Mouse (Mus musculus) intestine, embryonic 14.5 days (tissue): ENCODE measurements at regions not wholly inside any gene's neighbourhood (a gene's known extent, or its start where the extent isn't known, plus 50 kb on each side); places are given as distances from the start of the nearest gene placed in this dataset.

Experiments used
- ATAC-seq: fragments of 200-750 bp; cut with Nextera tagmentation; replicated peaks from 2 replicates; pipeline ENCODE4 v1.8.0; 2017; ENCODE audit warnings: low read depth, moderate number of reproducible peaks, moderate TSS enrichment, moderate library complexity; ENCODE audit not compliant: low FRiP score, low TSS enrichment
- DNase-seq: peaks from one replicate; pipeline ENCODE4 v3.0.0-alpha.2; 2018; ENCODE audit warnings: low spot score
- H3K27ac ChIP-seq: fragments of 300-500 bp; sonication (generic); 2 replicates; pipeline ENCODE4 v1.5.1; 2014; ENCODE audit warnings: low read depth, mild to moderate bottlenecking, control low read depth
- H3K27me3 ChIP-seq: fragments of 300-500 bp; sonication (generic); replicated peaks from 2 replicates; pipeline ENCODE4 v1.6.1; 2014; ENCODE audit warnings: low read length, control low read depth; ENCODE audit not compliant: control insufficient read depth, insufficient read depth
- H3K36me3 ChIP-seq: fragments of 300-500 bp; sonication (generic); 2 replicates; pipeline ENCODE4 v1.6.1; 2014; ENCODE audit warnings: low read length, control low read depth; ENCODE audit not compliant: control insufficient read depth, insufficient read depth
- H3K4me1 ChIP-seq: fragments of 300-500 bp; sonication (generic); replicated peaks from 2 replicates; pipeline ENCODE4 v1.6.1; 2014; ENCODE audit warnings: low read length, control low read depth, mixed read lengths; ENCODE audit not compliant: control insufficient read depth, insufficient read depth
- H3K4me2 ChIP-seq: fragments of 300-500 bp; sonication (generic); 2 replicates; pipeline ENCODE4 v1.6.1; 2014; ENCODE audit warnings: low read length
- H3K4me3 ChIP-seq: fragments of 300-500 bp; sonication (generic); 2 replicates; pipeline ENCODE4 v1.5.1; 2014; ENCODE audit warnings: low read depth, low read length, control low read depth, mixed read lengths
- H3K9ac ChIP-seq: fragments of 300-500 bp; sonication (generic); 2 replicates; pipeline ENCODE4 v1.6.1; 2014; ENCODE audit warnings: mild to moderate bottlenecking, low read length
- H3K9me3 ChIP-seq: fragments of 300-500 bp; sonication (generic); 2 replicates; pipeline ENCODE4 v1.6.1; 2016; ENCODE audit warnings: low read length, control low read depth; ENCODE audit not compliant: control insufficient read depth
- WGBS: fragments of 180-500 bp; shearing (Covaris S2); extraction: QIAGEN DNeasy Blood & Tissue Kit; methylation state at CpG from one replicate; pipeline ENCODE4 v1.1.7; 2014; 5-methylcytosine and 5-hydroxymethylcytosine counted together

- Histone ChIP-seq H3K36me3 (no peaks in the 10 kb centered on the region), H3K27ac (no peak overlapping the region), H3K9me3 (peaks cover 7% of the 10 kb centered on the region), H3K9ac (no peak overlapping the region), H3K27me3 (no peaks in the 10 kb centered on the region), H3K4me1 (peaks cover 4% of the 10 kb centered on the region), H3K4me3 (no peak overlapping the region), H3K4me2 (no peak overlapping the region)
- 90% methylated on average over 3 of the region's 3 CpGs for WGBS
- DNase-seq: no peak
- no peak for ATAC-seq
Measured at GRCm38 (mm10) chr2:166241310-166241709, 85.8 kb upstream of the Sulf2 start.

GRCm38 (mm10) chr2:166240056-166240455 is 84.6 kb upstream of the Sulf2 start:
- WGBS: 79% methylated on average over 4 of the region's 4 CpGs
- no peaks in the 10 kb centered on the region for H3K36me3 ChIP-seq
- no peak overlapping the region for H3K9ac ChIP-seq
- peaks cover 7% of the 10 kb centered on the region for H3K9me3 ChIP-seq
- DNase-seq (no peak), ATAC-seq (no peak)
- no peak overlapping the region for H3K4me3 ChIP-seq
- no peak overlapping the region for H3K27ac ChIP-seq
- H3K27me3 ChIP-seq: no peaks in the 10 kb centered on the region
- peaks cover 4% of the 10 kb centered on the region for H3K4me1 ChIP-seq
- H3K4me2 ChIP-seq: no peak overlapping the region

DNA sequence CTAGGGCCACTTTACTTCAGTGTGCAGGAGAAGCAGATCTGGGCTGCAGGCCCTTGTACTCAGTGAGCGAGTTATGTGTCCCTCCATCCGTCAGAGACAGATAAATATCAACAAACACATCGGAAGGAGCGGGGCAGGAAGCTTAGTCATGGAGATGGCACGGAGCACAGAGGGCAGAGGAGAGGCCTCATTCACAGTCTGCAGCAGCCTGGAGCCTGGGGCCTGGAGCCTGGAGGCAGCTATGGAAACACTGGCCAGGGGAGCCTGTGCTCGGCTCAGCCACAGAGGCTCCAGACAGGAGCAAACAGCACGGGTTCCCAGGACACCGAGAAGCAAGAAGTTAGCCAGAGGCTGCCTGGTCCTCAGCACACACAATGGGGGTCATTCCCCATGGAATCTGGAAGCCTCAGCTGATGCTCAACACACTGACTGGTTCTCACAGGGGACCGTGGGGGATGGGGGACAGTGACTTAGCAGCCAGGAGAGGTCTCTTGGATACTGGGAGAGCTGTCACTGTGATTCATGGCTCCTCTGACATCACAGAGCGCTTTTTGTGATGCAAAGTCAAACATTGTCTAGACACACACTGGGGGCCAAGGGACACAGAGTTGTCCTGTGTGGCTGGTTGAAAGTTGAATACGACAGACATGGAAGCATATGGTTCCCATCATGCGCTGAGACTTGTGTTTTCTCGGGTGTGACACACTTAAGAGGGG is 82.2 kb upstream of the Sulf2 start:
- H3K4me2 ChIP-seq: no peak overlapping the region
- peak overlapping the region; percentile 27; the same call in 1 of the 2 replicates for H3K9ac ChIP-seq
- ATAC-seq (peak; percentile 46; the same call in 1 of the 2 replicates), DNase-seq (no peak)
- peak overlapping the region; percentile 38; the same call in 1 of the 2 replicates for H3K27ac ChIP-seq
- H3K4me3 ChIP-seq: no peak overlapping the region
- no peaks in the 10 kb centered on the region for H3K27me3 ChIP-seq
- no peaks in the 10 kb centered on the region for H3K36me3 ChIP-seq
- peaks cover 7% of the 10 kb centered on the region for H3K9me3 ChIP-seq
- H3K4me1 ChIP-seq: peaks cover 6% of the 10 kb centered on the region
- 25% methylated on average over 13 of the region's 13 CpGs for WGBS

- H3K4me3 ChIP-seq: no peak overlapping the region
- no peaks in the 10 kb centered on the region for H3K27me3 ChIP-seq
- 80% methylated on average over 5 of the region's 5 CpGs for WGBS
- H3K4me2 ChIP-seq: no peak overlapping the region
- no peak overlapping the region for H3K9ac ChIP-seq
- peaks cover 7% of the 10 kb centered on the region for H3K9me3 ChIP-seq
- H3K36me3 ChIP-seq: no peaks in the 10 kb centered on the region
- no peak for ATAC-seq
- H3K4me1 ChIP-seq: peaks cover 11% of the 10 kb centered on the region
- no peak overlapping the region for H3K27ac ChIP-seq
- no peak for DNase-seq
Measured at GRCm38 (mm10) chr2:166236102-166236501, 80.6 kb upstream of the Sulf2 start.

DNA sequence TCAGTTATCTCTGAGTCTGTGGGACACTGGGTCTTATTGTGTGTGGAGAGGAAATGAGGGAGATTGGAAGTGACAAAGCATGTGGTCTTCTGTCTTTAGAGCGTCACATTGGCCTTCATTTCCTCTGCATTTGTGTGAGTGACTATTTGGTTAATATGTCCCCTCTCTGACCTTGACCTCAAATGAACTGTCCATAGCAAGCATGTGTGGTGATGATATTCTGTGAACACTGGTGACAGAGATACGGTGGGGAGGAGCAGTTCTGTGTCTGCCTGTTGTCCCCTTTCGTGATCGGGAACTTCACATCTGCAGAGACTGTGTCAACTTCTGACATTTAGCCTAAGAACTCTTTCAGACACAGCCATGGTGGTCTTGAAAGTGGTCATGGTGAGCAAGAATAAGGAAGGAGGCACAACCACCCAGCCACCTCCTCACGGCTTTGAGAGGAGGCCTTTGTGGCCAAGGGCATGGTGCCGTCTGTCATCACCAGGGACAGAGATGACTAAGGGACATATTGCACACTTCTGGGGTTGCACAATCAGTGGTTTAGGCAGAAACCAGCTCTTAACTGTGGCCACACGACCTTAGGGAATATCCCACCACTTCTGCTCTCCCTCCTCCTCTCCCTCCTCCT is 79.2 kb upstream of the Sulf2 start:
- DNase-seq: no peak
- H3K27me3 ChIP-seq: no peaks in the 10 kb centered on the region
- no peak overlapping the region for H3K4me3 ChIP-seq
- no peaks in the 10 kb centered on the region; the same call in 1 of the 2 replicates for H3K9me3 ChIP-seq
- peaks cover 11% of the 10 kb centered on the region for H3K4me1 ChIP-seq
- WGBS: 78% methylated on average over 7 of the region's 7 CpGs
- H3K36me3 ChIP-seq: no peaks in the 10 kb centered on the region
- H3K9ac ChIP-seq: no peak overlapping the region
- no peak overlapping the region for H3K27ac ChIP-seq
- no peak for ATAC-seq
- H3K4me2 ChIP-seq: no peak overlapping the region

- H3K9me3 ChIP-seq: no peaks in the 10 kb centered on the region
- H3K27ac ChIP-seq: no peak overlapping the region
- 71% methylated on average over 1 of the region's 1 CpGs for WGBS
- ATAC-seq (no peak), DNase-seq (no peak)
- no peaks in the 10 kb centered on the region for H3K36me3 ChIP-seq
- H3K9ac ChIP-seq: no peak overlapping the region
- H3K4me1 ChIP-seq: peaks cover 11% of the 10 kb centered on the region
- no peak overlapping the region for H3K4me2 ChIP-seq
- H3K4me3 ChIP-seq: no peak overlapping the region
- H3K27me3 ChIP-seq: no peaks in the 10 kb centered on the region
Measured at GRCm38 (mm10) chr2:166233246-166233645, 77.8 kb upstream of the Sulf2 start.

- H3K4me3 ChIP-seq: no peak overlapping the region
- H3K27ac ChIP-seq: peak overlapping the region; percentile 9; the same call in 1 of the 2 replicates
- peaks cover 9% of the 10 kb centered on the region for H3K4me1 ChIP-seq
- no peaks in the 10 kb centered on the region for H3K9me3 ChIP-seq
- no peak overlapping the region for H3K9ac ChIP-seq
- WGBS: 33% methylated on average over 3 of the region's 3 CpGs
- no peaks in the 10 kb centered on the region for H3K36me3 ChIP-seq
- DNase-seq: no peak
- no peaks in the 10 kb centered on the region for H3K27me3 ChIP-seq
- ATAC-seq: no peak
- no peak overlapping the region for H3K4me2 ChIP-seq
Measured at GRCm38 (mm10) chr2:166232376-166232775, 76.9 kb upstream of the Sulf2 start.

DNA sequence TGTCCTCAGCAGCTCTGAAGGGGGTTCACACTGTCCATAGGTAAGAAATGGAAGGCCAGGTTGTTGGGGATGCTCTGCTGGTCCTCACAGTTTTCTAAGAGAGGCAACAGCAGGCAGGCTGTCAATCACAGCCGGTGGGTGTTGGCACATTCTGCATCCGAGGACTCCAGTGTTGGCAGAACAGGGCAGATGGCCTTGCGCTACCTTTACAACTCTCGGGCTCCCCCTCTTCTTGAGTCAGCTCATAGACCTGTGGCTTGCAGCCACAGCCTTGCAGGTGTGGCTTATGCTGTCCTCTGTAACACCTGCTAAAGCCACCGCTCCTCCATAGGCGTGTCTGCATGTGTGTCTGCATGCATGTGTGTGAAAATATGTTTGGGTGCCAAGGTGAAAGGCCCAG is 75.2 kb upstream of the Sulf2 start:
- 88% methylated on average over 6 of the region's 6 CpGs for WGBS
- DNase-seq (no peak), ATAC-seq (no peak)
- H3K4me3 ChIP-seq: no peak overlapping the region
- H3K9ac ChIP-seq: no peak overlapping the region
- no peaks in the 10 kb centered on the region for H3K27me3 ChIP-seq
- no peaks in the 10 kb centered on the region for H3K9me3 ChIP-seq
- no peaks in the 10 kb centered on the region for H3K36me3 ChIP-seq
- H3K4me2 ChIP-seq: no peak overlapping the region
- no peak overlapping the region for H3K27ac ChIP-seq
- peaks cover 7% of the 10 kb centered on the region; the same call in 1 of the 2 replicates for H3K4me1 ChIP-seq

GRCm38 (mm10) chr2:166228356-166228755 is 72.9 kb upstream of the Sulf2 start:
- peaks cover 7% of the 10 kb centered on the region; the same call in 1 of the 2 replicates for H3K4me1 ChIP-seq
- no peaks in the 10 kb centered on the region for H3K27me3 ChIP-seq
- no peak overlapping the region for H3K9ac ChIP-seq
- no peak overlapping the region for H3K4me3 ChIP-seq
- H3K36me3 ChIP-seq: no peaks in the 10 kb centered on the region
- H3K4me2 ChIP-seq: no peak overlapping the region
- ATAC-seq (no peak), DNase-seq (no peak)
- H3K27ac ChIP-seq: no peak overlapping the region
- no peaks in the 10 kb centered on the region; the same call in 1 of the 2 replicates for H3K9me3 ChIP-seq
- WGBS: 79% methylated on average over 6 of the region's 6 CpGs
